Mouse (Mus musculus) midbrain, embryonic 14.5 days (tissue): ENCODE results near the gene Olfr1126. TPM values are rescaled to one million over a fixed set of nuclear protein-coding genes. Genes with fewer than 3 reads are reported as not detected.

Source experiments
- ATAC-seq: fragments of 200-750 bp; cut with Nextera tagmentation; 2 replicates; pipeline ENCODE4 v1.8.0; 2017; ENCODE audit warnings: moderate number of reproducible peaks, moderate library complexity; ENCODE audit not compliant: low FRiP score, low TSS enrichment
- DNase-seq: peaks from one replicate; pipeline ENCODE4 v3.0.0-alpha.2; 2015
- H3K27ac ChIP-seq: fragments of 300-500 bp; sonication (generic); replicated peaks from 2 replicates; pipeline ENCODE4 v1.5.1; 2014; ENCODE audit warnings: mild to moderate bottlenecking, low read depth, low read length, moderate library complexity
- H3K27me3 ChIP-seq: fragments of 300-500 bp; sonication (generic); 2 replicates; pipeline ENCODE4 v1.6.1; 2014; ENCODE audit warnings: low read length, control low read depth, mixed read lengths; ENCODE audit not compliant: control insufficient read depth, insufficient read depth
- H3K36me3 ChIP-seq: fragments of 300-500 bp; sonication (generic); 2 replicates; pipeline ENCODE4 v1.6.1; 2014; ENCODE audit warnings: low read length, control low read depth; ENCODE audit not compliant: control insufficient read depth, insufficient read depth
- H3K4me1 ChIP-seq: fragments of 300-500 bp; sonication (generic); 2 replicates; pipeline ENCODE4 v1.6.1; 2014; ENCODE audit warnings: mild to moderate bottlenecking, antibody characterized with exemption, low read length, control low read depth; ENCODE audit not compliant: control insufficient read depth, insufficient read depth
- H3K4me2 ChIP-seq: fragments of 300-500 bp; sonication (generic); 2 replicates; pipeline ENCODE4 v1.6.1; 2014; ENCODE audit warnings: mild to moderate bottlenecking, low read length, moderate library complexity
- H3K4me3 ChIP-seq: fragments of 300-500 bp; sonication (generic); replicated peaks from 2 replicates; pipeline ENCODE4 v1.5.1; 2014; ENCODE audit warnings: low read depth, low read length
- H3K9ac ChIP-seq: fragments of 300-500 bp; sonication (generic); replicated peaks from 2 replicates; pipeline ENCODE4 v1.6.1; 2014; ENCODE audit warnings: mild to moderate bottlenecking, low read length, moderate library complexity
- H3K9me3 ChIP-seq: fragments of 300-500 bp; sonication (generic); 2 replicates; pipeline ENCODE4 v1.6.1; 2016; ENCODE audit warnings: low read length, control low read depth, mixed read lengths; ENCODE audit not compliant: control insufficient read depth
- WGBS: fragments of 180-500 bp; shearing (Covaris S2); extraction: QIAGEN DNeasy Blood & Tissue Kit; methylation state at CpG from one replicate; pipeline ENCODE4 v1.1.7; 2014; 5-methylcytosine and 5-hydroxymethylcytosine counted together
- polyA plus RNA-seq: library from polyadenylated mRNA; unstranded; fragments of >200 nt; fragmentation: Nextera tagmentation; extraction: Ambion mirVana; gene quantifications from 2 replicates; pipeline ENCODE4 v1.2.1, GENCODE M21; 2014

Gene Olfr1126
- polyA plus RNA-seq, 1 experiment from 2014 or later, result not detected

DNA sequence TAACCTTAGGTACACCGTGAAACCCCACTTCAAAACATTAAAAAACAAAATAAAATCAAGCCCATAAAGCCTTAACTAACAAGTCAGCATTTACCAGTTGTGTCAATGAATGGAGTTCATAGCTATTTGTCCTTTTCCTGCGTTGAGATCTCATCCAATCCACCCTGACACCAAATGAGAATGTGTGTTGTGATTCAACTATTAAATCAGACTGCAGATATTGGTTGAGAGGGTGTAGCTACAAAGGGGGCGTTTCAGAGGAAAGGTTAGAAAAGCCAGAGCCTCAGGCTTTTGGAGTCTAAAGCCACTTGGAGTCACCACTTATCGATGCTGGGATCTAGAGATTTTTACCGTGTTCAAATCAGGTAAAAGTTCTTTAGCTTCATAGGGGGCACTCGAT, 52.5 kb downstream of the Olfr1126 start, which contains the start of gene Pramel6:
Pramel6 (plus strand) TSS at position 301 of the 400 bp plus-strand sequence.
- 87% methylated on average over 6 of the region's 6 CpGs for WGBS
- H3K4me3 ChIP-seq, result no peak within 1 kb of the TSS
- no peaks in the 10 kb centered on the region for H3K9me3 ChIP-seq
- no peaks in the 10 kb centered on the region for H3K27me3 ChIP-seq
- ATAC-seq (no peak), DNase-seq (no peak)
- no peak within 1 kb of the TSS for H3K27ac ChIP-seq
- no peaks in the 10 kb centered on the region for H3K4me1 ChIP-seq
- no peak within 1 kb of the TSS for H3K4me2 ChIP-seq
- no peak within 1 kb of the TSS for H3K9ac ChIP-seq
- H3K36me3 ChIP-seq, result no peaks in the 10 kb centered on the region

Other genes starting within 250 kb of the Olfr1126 start
- gene Olfr1113, start 245.0 kb upstream of the Olfr1126 start, polyA plus RNA-seq, result not detected in 2 replicates
- gene Olfr1115, start 205.9 kb upstream of the Olfr1126 start, polyA plus RNA-seq, result not detected in 2 replicates
- not detected in 2 replicates for gene Olfr1116, start 186.4 kb upstream of the Olfr1126 start, polyA plus RNA-seq
- gene Olfr1118, start 146.4 kb upstream of the Olfr1126 start, polyA plus RNA-seq, result not detected in 2 replicates
- gene Olfr1120, start 99.1 kb upstream of the Olfr1126 start, polyA plus RNA-seq, result not detected in 2 replicates
- not detected in 2 replicates for gene Olfr1121, start 84.1 kb upstream of the Olfr1126 start, polyA plus RNA-seq
- gene Olfr1122, start 68.1 kb upstream of the Olfr1126 start, polyA plus RNA-seq, result not detected in 2 replicates
- gene Olfr1123, start 37.3 kb upstream of the Olfr1126 start, polyA plus RNA-seq, result not detected in 2 replicates
- not detected in 2 replicates for gene Olfr1124, start 23.7 kb upstream of the Olfr1126 start, polyA plus RNA-seq
- not detected in 2 replicates for gene Pramel7, start 43.1 kb downstream of the Olfr1126 start, polyA plus RNA-seq
- not detected in 2 replicates for gene Pramel6, start 52.6 kb downstream of the Olfr1126 start, polyA plus RNA-seq
- not detected in 2 replicates for gene Olfr153, start 77.8 kb downstream of the Olfr1126 start, polyA plus RNA-seq
- gene Olfr1128, start 91.6 kb downstream of the Olfr1126 start, polyA plus RNA-seq, result not detected in 2 replicates
- not detected in 2 replicates for gene Olfr1129, start 119.9 kb downstream of the Olfr1126 start, polyA plus RNA-seq
- gene Olfr1130, start 152.2 kb downstream of the Olfr1126 start, polyA plus RNA-seq, result not detected in 2 replicates
- gene Olfr1131, start 173.1 kb downstream of the Olfr1126 start, polyA plus RNA-seq, result not detected in 2 replicates
- not detected in 2 replicates for gene Olfr1132, start 183.6 kb downstream of the Olfr1126 start, polyA plus RNA-seq
- gene Olfr1133, start 193.4 kb downstream of the Olfr1126 start, polyA plus RNA-seq, result not detected in 2 replicates
- gene Olfr1134, start 204.5 kb downstream of the Olfr1126 start, polyA plus RNA-seq, result not detected in 2 replicates
- not detected in 2 replicates for gene Olfr1135, start 219.7 kb downstream of the Olfr1126 start, polyA plus RNA-seq
- not detected in 2 replicates for gene Olfr1136, start 240.0 kb downstream of the Olfr1126 start, polyA plus RNA-seq